Mouse (Mus musculus): ENCODE data around the gene Grwd1. TPM values are rescaled to one million over a fixed set of nuclear protein-coding genes. Genes with fewer than 3 reads are reported as not detected.

The Grwd1 gene
- total RNA-seq, 2 experiments from 2014 or later, result 39.4 to 67.7 TPM

DNA sequence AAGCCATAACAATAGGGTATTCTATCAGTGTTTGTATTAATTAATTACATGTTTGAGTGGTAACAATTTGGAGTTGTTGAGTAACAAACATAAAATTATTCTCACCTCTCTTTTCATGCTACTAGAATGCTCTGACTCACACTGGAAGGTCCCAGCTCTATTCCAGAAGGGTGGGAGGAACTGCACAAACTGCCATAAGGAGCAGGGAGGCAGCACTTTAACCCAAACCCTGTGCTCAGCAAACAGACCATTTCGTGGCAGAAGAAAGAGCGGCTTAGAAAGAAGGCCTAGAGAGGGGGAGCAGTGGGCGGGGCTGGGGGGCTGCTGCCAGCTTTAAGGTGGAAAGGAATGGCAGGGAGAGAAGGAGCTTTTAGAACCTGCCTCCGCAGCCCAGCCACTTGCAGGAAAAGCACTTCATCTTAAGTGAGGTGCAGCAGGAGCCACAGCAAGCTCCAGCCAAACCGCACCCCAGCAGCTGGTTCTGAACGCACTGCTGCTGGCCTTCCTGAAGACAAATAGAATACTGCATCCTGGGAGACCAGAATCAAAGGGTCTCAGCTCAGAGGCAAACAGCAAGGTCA is 17.8 kb upstream of the Grwd1 start:
- ATAC-seq (replicated peaks; ENCODE audit: low FRiP score, low TSS enrichment, poor library complexity, severe bottlenecking), result no peak

DNA sequence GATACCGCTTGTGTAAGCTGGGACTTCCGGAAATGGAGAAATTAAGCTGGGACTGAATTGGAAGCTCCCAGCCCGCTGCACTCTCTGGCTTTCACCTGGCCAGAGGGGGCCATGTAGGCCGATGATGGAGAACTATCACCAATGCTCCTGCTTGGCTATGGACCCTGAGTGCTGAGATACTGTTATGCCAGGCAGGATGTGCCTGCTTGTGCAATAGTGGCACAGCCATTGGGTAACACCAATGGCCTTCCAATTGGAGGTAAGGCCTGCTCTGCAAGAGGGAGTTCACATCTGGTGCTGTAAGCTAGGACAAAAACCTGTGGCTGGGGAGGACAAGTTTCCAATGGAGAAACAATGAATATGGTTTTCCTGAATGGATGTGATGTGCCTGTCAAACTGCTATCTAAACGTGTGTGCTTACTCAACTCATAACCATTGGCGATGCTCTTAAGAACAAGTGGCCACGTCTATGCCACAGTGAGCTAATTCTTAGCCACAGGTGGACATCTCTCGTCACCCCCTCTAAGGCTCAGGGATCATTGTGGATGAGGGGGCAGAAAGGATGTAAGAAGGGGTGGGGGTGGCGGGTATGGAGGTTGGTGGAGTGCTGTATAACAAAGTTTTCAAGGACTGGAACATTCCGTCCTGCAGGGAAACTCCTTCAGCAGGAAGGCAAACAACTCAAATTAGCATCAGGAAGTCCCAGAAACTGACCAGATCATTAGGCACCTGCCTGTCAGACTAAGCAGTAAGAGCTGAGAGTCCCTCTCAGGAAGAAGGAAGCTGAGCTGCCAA is 12.4 kb upstream of the Grwd1 start:
- no peak for ATAC-seq (replicated peaks; ENCODE audit: low FRiP score, low TSS enrichment, poor library complexity, severe bottlenecking)

DNA sequence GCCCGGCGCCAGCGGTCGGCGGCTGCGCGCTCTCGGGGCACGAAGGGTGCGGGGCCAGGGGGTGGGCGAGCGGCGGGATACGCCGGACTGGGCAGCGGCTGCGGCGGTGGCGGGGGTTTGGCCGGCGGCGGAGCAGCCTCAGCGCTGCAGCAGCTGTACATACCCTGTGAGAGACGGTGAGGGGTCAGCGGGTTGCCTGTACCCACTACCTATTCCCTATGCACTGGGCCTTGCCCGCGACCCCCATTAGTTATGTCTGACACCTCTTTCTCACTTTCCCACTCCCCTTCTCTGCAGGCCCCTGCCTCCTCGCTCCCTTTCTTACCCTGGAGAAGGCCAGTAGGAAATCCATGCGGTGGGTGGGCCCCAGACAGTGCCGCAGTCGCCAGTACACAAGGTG is 3.2 kb upstream of the Grwd1 start:
- no peak for ATAC-seq (replicated peaks; ENCODE audit: low FRiP score, low TSS enrichment, poor library complexity, severe bottlenecking)

DNA sequence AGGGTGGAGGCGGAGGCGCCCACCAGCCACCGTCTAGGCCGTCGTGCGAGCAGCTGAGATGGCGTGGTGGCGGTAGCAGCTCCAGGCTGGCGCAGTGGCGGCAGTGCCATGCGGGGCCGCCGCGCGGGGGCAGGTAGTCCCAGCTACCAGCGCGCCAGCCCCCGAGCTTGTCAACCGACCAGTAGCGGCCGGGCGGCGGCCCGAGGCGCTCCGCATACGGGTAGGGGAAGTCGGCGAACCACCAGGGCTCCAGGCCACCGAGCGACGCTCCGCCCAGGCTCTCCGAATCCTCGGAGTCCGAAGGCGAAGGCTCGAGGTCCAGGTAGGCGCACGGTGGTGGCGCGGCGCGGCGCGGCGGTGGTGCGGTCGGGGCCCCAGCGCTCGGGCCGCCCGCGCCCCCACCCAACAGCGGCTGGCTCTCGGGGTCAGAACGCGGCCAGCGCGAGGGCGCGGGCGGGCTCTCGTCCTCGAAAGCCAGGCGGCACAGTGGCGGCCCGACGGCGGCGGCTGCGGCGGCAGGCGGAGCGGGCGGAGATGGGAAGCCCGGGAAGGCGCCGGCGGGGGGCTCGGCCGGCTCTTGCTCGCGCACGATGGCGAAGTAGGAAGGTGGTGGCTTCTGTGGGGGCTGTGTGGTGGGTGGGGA is 2.5 kb upstream of the Grwd1 start:
- ATAC-seq (replicated peaks; ENCODE audit: low FRiP score, low TSS enrichment, poor library complexity, severe bottlenecking), result no peak

DNA sequence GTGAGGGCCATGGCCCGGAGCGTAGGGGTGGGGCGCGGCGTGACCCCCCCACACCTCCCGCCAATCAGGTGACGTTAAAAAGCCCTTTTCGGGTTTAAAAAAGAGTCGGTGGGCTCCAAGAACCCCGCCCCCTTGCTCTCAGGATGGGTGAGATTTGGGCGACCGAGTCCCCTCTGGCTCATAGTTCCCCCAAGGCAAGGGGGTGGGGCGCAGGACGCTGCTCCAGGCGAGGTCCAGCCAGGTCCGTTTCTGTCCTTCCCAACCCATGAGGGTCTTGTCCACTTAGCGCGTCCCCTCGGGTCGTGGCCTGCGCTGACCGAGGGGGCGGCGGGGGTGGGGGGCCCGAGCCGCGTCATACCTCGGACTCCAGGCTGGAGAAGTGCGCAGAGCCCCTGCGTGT is 1.7 kb upstream of the Grwd1 start:
- no peak for ATAC-seq (replicated peaks; ENCODE audit: low FRiP score, low TSS enrichment, poor library complexity, severe bottlenecking)

DNA sequence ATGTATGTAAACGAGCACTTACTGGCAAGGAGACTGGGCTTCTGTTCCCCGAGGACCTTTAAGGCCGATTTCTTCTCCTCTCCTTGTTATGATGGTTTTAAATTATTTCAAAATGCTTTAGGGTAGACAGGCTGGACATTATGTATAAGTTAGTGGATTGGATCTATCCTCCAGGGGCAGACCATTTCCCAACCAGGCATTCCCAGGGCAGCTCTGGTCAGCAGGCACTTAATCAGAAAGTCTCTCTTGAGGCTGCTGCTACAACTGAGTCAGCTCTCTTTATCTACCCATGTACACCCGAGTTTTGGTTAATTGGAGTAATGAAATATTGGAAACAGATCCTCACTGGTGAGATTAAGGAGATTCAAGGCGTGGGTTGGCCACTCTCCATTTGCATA is 383 bp upstream of the Grwd1 start:
- ATAC-seq (replicated peaks; ENCODE audit: low FRiP score, low TSS enrichment, poor library complexity, severe bottlenecking), result no peak

DNA sequence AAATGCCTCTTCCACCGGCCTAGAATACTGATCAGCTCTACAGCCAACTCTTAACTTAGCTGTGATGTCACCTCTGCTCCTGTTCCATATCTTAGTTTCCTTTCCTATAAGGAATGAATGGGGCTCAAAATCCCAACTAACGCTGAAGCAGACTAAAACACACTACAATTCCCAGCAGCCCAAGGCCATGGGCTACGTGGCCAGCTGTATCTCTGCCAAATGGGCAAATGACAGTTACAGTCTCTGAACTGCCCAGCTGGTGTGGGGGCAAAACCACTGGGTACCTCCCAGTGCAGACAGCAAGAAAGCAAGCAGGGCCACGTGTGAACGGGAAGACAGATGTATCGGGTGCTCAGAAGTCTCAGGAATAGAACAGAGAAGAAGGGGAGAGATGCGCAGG is 4.1 kb downstream of the Grwd1 start:
- ATAC-seq (replicated peaks; ENCODE audit: low FRiP score, low TSS enrichment, poor library complexity, severe bottlenecking), result no peak

DNA sequence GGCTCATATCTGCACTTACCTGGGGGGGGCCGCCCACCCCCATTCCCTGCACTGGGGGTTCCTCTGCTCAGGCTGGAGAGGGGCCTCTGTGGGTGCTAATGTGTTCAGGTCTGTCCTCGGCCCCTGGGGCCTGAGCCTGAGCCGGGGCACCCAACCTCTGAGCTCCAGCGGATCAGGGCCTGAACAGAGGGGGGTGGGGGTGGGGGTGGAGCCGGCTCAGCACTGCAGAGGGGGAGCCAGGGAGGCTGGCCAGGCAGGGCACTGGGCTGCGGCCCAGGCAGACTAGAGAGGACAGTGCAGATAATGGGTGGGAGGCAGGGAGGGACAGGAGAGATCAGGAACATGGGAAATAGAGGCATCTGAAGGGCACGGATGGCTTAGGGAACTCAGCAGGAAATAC is 6.1 kb downstream of the Grwd1 start, which contains the start of gene Kcnj14:
Gene Kcnj14, minus strand, starts transcription at position 185 of the 400 bp plus-strand sequence.
- ATAC-seq (replicated peaks; ENCODE audit: low FRiP score, low TSS enrichment, poor library complexity, severe bottlenecking), result no peak

DNA sequence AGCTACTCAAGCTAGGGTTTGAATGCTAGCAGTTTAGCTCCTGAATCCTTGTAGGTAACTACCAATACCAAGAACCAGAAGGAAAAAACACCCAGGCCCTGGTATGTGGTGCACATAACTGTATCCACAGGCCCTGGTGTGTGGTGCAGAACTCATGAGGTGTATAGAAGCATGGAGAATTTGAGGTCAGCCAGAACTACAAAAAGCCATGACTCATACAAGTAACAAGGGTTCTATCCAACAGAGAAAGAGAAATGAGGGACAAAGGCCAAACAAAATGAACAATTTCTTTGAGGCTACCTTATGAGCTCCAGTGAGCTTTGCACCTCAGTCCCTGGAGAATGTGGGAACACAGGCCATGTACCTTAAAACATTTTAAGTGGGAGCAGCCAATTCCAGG is 9.8 kb downstream of the Grwd1 start:
- no peak for ATAC-seq (replicated peaks; ENCODE audit: low FRiP score, low TSS enrichment, poor library complexity, severe bottlenecking)

DNA sequence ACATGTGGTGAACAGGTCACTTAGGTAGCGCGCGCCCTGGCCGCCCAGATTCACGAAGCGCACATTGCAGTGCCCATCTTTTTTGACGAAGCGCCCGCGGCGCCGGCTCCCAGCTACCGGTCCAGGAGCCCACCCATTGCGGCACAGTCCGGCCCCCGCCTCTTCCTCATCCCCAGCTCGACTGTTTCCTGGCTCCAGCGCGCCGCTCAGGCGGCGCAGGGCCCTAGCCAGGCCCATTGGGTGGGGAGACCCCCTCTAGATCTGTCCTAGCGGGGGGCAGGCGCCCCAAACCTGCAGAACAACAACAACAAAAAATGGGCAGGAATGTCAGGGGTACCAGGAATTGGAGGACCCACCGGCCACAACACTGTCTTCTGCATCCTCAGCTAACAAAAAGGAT is 10.9 kb downstream of the Grwd1 start:
- no peak for ATAC-seq (replicated peaks; ENCODE audit: low FRiP score, low TSS enrichment, poor library complexity, severe bottlenecking)

DNA sequence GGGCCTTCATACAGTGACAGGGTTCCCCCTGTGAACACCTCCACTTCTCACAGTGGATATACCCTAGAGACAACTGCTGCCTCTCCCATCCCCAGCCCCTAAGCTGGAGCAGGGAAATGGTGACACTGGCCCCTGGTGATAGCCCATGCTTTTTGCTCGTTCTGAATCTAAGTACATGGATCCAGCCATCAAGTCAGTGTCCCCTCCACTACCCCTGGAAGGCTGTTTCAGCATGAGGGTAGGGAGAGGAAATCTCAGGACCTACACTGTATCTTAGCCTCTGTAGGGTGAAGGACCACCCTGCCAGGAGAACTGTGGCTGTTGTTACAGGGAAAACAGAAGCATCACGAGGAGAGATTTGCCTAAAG is 14.8 kb downstream of the Grwd1 start:
- no peak for ATAC-seq (replicated peaks; ENCODE audit: low FRiP score, low TSS enrichment, poor library complexity, severe bottlenecking)

DNA sequence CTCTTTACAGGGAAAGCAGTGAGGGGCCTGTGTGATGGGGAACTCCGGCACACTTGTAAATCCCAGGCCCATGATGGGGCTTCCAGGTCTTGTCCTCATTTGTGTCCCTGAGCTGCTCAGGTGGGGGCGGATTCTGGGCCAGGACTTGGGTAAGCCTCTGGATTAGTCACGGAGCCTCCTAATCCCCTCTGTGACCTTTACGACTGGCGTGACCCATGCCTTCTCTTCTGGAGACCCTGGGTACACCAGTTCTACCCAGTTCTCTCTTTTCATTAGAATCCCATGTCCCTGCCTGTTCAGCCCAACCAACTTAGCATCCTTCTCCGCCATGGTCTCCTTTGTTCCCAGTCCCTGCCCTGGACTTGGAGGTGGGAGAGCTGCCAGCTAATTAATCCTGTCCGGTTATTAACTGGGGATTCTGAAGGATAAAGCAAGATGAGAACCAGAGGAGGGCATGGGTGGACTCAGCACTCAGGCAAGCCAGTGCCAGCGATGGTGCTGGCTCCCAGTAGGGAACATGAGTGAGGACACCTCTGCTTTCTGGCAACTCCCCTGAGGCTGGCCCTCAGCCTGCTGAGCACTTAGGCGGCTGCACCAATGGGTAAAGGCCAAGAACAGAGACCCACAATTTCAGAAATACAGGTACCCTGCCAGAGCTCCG is 15.3 kb downstream of the Grwd1 start:
- ATAC-seq (replicated peaks; ENCODE audit: low FRiP score, low TSS enrichment, poor library complexity, severe bottlenecking), result no peak

DNA sequence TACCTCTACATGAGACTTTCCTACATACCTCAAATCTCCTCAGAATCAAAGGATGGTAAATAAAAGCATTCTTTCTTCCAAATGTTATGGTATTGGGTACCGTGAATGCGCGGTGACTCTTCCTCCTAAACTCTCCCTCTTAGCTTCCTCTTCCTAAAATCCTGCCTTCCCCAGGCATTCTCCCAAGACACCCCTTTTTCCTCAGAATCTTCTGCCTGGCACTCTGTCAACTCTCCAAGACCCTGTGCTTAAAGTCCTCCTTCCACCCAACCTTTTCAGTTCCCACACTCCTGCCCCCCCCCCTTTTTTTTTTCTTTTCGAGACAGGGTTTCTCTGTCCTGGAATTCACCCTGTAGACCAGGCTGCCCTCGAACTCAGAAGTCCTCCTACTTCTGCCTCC is 15.9 kb downstream of the Grwd1 start:
- ATAC-seq (replicated peaks; ENCODE audit: low FRiP score, low TSS enrichment, poor library complexity, severe bottlenecking), result no peak

DNA sequence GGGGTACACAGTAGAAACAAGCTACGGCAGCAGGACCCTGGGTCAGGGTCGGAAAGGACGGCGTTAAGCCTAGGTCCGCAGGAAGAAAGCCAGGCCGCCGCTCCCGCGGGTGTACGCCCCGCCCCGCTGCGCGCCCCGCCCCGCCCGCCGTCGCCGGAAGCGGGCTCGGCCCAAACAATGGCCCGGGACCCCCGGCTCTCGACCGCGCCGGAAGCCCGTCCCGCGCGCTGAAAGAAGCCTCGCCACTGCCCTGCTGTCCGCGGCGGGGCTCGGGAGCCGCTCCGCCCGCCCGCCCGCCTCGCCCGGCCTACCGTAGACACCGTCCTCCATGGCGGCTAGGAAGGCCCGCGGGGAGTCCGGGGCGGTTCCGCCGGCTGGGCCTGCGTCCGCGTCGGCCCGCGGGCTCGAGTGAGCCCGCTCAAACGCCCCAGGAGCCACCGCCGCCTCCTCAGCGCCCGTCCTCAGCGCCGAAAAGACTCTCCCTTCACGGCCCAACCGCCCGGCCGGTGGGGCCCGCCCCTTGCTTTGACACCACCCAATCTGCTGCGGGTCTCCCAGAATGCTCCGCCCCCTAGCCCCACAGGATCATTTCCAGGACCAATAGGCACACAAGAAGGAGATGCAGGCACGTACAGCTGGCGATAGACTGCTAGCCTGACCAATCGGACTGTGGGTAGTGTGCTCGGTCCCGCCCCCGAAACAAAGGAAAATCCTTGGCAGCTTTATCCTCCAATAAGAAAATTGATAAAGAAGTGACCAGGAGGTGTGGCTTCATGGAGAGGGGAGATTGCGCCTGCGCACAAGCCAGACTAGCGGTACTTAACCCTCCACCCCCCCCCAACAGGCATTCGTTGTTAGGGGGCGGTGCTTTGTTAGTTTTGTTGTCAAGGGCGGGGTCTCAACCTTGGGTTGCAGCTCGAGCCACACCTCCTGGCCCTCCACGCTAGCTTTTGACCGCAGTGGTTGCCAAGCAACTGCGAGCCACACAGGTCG is 16.7 kb downstream of the Grwd1 start, which contains the start of gene Cyth2:
Gene Cyth2, minus strand, starts transcription at position 795 of the 993 bp plus-strand sequence.
- ATAC-seq (replicated peaks; ENCODE audit: low FRiP score, low TSS enrichment, poor library complexity, severe bottlenecking), result peak; percentile 97

DNA sequence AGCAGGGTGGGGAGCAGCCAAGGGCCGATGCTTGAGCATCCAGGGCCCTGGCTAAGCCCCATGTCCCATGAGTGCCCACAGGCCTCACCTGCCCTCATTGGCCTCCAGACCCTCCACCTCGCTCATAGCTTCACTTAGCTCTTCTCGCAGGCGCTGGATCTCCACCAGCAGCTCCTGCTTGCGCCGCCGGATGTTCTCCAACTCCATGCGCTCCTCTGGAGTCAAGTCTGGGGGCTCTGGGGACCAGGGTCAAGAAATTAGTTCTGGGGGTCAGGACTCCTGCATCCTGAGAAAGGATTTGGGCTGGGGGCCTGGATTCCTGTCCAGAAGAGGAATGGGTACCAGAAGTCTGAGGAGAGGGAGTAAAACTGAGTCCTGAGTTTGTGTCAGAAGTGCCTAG is 17.8 kb downstream of the Grwd1 start:
- ATAC-seq (replicated peaks; ENCODE audit: low FRiP score, low TSS enrichment, poor library complexity, severe bottlenecking), result no peak

DNA sequence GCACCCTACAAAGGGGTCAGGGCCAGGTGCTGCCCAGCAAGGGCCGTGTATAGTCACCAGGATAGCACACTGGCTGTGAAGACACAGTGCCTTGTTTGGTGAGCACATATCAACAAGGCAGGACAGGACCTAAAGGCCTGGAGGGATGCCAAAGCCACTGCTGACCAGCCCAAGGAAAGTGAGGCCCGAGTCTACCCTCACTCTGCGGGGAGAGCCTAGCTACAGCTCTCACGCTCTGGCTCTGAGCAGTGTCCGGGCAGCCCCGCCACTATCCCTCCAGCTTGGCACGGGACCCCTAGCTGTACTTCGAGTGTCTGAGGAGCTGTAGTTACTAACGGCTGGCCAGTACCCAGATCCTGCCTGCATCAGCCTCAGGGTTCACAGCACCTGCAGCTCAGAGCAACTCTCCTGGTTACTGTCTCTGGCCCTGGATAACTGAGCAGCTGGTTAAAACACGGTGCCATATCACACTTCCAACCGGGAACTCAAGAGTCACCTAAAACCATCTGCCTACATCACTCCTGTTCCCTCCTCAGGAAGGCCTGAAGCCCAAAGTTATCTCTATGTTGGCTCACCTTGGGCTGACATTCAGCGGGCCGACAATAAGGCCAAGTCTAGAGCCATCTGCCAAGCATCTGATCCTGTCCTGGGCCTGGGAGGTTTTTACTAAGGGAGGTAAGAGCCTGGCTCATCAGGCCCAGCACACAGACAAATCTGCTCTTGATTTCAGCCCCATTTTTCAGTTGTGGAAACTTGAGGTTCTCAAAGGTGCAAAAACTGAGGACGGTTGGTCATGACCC is 21.3 kb downstream of the Grwd1 start:
- no peak for ATAC-seq (replicated peaks; ENCODE audit: low FRiP score, low TSS enrichment, poor library complexity, severe bottlenecking)

DNA sequence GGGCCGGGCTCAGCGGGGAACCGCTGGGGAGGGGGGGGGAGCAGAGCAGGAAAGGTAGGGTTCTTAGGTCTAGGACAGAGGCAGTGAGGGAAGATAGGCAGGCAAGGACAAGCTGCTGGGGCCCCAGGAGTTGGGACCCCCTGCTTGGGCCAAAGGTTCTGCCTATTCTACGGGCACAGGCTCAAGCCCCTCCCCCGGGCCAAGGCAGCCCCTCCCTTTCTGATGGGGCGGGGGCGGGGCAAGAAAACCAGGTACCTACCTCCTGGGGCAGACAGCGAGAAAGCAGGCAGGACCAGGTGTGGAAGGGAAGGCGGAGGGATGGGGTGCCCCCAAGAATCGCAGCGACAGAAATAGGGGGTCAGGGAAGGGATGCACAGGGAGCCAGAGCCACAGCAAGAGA is 22.3 kb downstream of the Grwd1 start:
- ATAC-seq (replicated peaks; ENCODE audit: low FRiP score, low TSS enrichment, poor library complexity, severe bottlenecking), result no peak

DNA sequence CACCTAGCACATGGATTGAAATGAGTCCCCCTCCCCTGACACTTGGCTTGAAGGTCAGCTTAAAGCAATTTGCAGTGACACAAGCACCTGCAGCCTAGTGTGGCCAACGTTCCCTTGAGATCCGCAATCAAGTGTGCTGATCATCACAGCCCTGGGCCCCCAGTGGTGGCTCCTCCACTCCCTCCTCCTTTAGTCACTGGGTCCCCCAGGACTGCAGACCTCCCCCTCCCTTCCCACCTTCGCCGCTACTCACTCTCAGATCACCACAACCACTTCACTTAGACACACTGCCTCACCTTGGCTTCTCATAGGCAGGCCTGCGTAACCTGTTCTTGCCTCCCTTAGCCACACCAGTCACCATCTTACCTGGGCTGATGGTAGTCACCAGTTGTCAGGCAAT is 24.8 kb downstream of the Grwd1 start:
- no peak for ATAC-seq (replicated peaks; ENCODE audit: low FRiP score, low TSS enrichment, poor library complexity, severe bottlenecking)

Data from megakaryocyte-erythroid progenitor cell, adult 5-6 weeks (primary cell).